Mouse (Mus musculus) neutrophil, adult 83 days (primary cell): ENCODE measurements around the gene Olfr270. TPM values are rescaled to one million over a fixed set of nuclear protein-coding genes. Genes with fewer than 3 reads are reported as not detected.

Source experiments
- total RNA-seq, 2 experiments: library from RNA; stranded (reverse); gene quantifications; one replicate each; pipeline ENCODE4 v1.2.4; 2023

Gene Olfr270
- total RNA-seq = not detected

GRCm38 (mm10) chr4:52964247-52964646, at the start of gene Olfr270:
Olfr270 (plus strand) TSS chr4:52964547.

GRCm38 (mm10) chr4:52919078-52919477, 45.3 kb upstream of the Olfr270 start, which contains the start of gene Olfr272:
Olfr272 (minus strand) TSS chr4:52919178.

GRCm38 (mm10) chr4:52989248-52989647, 24.9 kb downstream of the Olfr270 start, which contains the start of gene Nipsnap3a:
Nipsnap3a (plus strand) TSS chr4:52989272.

GRCm38 (mm10) chr4:53011732-53012361, 47.5 kb downstream of the Olfr270 start, which contains the start of gene Nipsnap3b:
Nipsnap3b (plus strand) TSS chr4:53011880.

Other genes starting within 250 kb of the Olfr270 start
- gene Olfr275, start 149.9 kb upstream of the Olfr270 start, total RNA-seq = not detected
- not detected for gene Olfr273, start 105.3 kb upstream of the Olfr270 start, total RNA-seq
- gene Olfr272, start 45.4 kb upstream of the Olfr270 start, total RNA-seq = not detected
- gene Nipsnap3a, start 24.7 kb downstream of the Olfr270 start, total RNA-seq = not detected
- 10 to 100 TPM; 31.2 to 34.1 TPM for gene Nipsnap3b, start 47.3 kb downstream of the Olfr270 start, total RNA-seq
- 1 to 10 TPM; 2.0 to 2.5 TPM for gene Abca1, start 195.3 kb downstream of the Olfr270 start, total RNA-seq